Mouse (Mus musculus) heart, postnatal 0 days (tissue): Measurements from ENCODE around the gene Prdm5. TPM values are rescaled to one million over a fixed set of nuclear protein-coding genes. Genes with fewer than 3 reads are reported as not detected.

Experiments
- ATAC-seq: fragments of 200-750 bp; cut with Nextera tagmentation; 2 replicates; pipeline ENCODE4 v1.8.0; 2017; ENCODE audit warnings: low read depth, moderate number of reproducible peaks, moderate library complexity; ENCODE audit not compliant: insufficient read depth
- DNase-seq: peaks from one replicate; pipeline ENCODE4 v3.0.0-alpha.2; 2016; ENCODE audit warnings: low spot score
- H3K27ac ChIP-seq: fragments of 300-500 bp; sonication (generic); 2 replicates; pipeline ENCODE4 v1.5.1; 2014; ENCODE audit warnings: low read depth, mild to moderate bottlenecking
- H3K27me3 ChIP-seq: fragments of 300-500 bp; sonication (generic); 2 replicates; pipeline ENCODE4 v1.6.1; 2014; ENCODE audit warnings: low read length, mixed read lengths; ENCODE audit not compliant: control insufficient read depth, insufficient read depth
- H3K36me3 ChIP-seq: fragments of 300-500 bp; sonication (generic); replicated peaks from 2 replicates; pipeline ENCODE4 v1.6.1; 2014; ENCODE audit warnings: low read length, mixed read lengths; ENCODE audit not compliant: control insufficient read depth, insufficient read depth
- H3K4me1 ChIP-seq: fragments of 300-500 bp; sonication (generic); 2 replicates; pipeline ENCODE4 v1.6.1; 2014; ENCODE audit warnings: antibody characterized with exemption; ENCODE audit not compliant: control insufficient read depth, insufficient read depth
- H3K4me2 ChIP-seq: fragments of 300-500 bp; sonication (generic); 2 replicates; pipeline ENCODE4 v1.6.1; 2014; ENCODE audit warnings: low read depth, mild to moderate bottlenecking, low read length, moderate library complexity
- H3K4me3 ChIP-seq: fragments of 300-500 bp; sonication (generic); 2 replicates; pipeline ENCODE4 v1.5.1; 2014; ENCODE audit warnings: low read depth, low read length
- H3K9ac ChIP-seq: fragments of 300-500 bp; sonication (generic); replicated peaks from 2 replicates; pipeline ENCODE4 v1.6.1; 2014; ENCODE audit warnings: low read depth, low read length, mixed read lengths
- H3K9me3 ChIP-seq: fragments of 300-500 bp; sonication (generic); replicated peaks from 2 replicates; pipeline ENCODE4 v1.6.1; 2016; ENCODE audit warnings: low read length; ENCODE audit not compliant: control insufficient read depth
- CTCF ChIP-seq: IDR thresholded peaks from 2 replicates; pipeline ENCODE4 v1.5.1; 2016; ENCODE audit warnings: antibody characterized with exemption, control low read depth, low read depth
- EP300 ChIP-seq: IDR thresholded peaks from 2 replicates; pipeline ENCODE4 v1.6.1; 2016; ENCODE audit warnings: antibody characterized with exemption, low read depth
- WGBS: fragments of 180-500 bp; shearing (Covaris S2); extraction: QIAGEN DNeasy Blood & Tissue Kit; methylation state at CpG from one replicate; pipeline ENCODE4 v1.1.7; 2014; 5-methylcytosine and 5-hydroxymethylcytosine counted together
- polyA plus RNA-seq: library from polyadenylated mRNA; unstranded; fragments of >200 nt; fragmentation: Nextera tagmentation; extraction: Ambion mirVana; gene quantifications from 2 replicates; pipeline ENCODE4 v1.2.1, GENCODE M21; 2015
- total RNA-seq: library from RNA; depleted of rRNA; stranded (reverse); fragments of >200 nt; gene quantifications from 2 replicates; pipeline ENCODE4 v1.2.3, GENCODE M21; 2014; ENCODE audit warnings: low replicate concordance

Gene Prdm5
- total and polyA plus RNA-seq, 2 experiments from 2014 or later, result 12.5 to 14.3 TPM

- ATAC-seq (no peak), DNase-seq (no peak)
- no peak overlapping the region for H3K4me3 ChIP-seq
- no peaks in the 10 kb centered on the region for H3K4me1 ChIP-seq
- TF ChIP-seq EP300, result no peak
- no peak for TF ChIP-seq CTCF
- no peaks in the 10 kb centered on the region for H3K27me3 ChIP-seq
- H3K27ac ChIP-seq, result no peak overlapping the region
- H3K4me2 ChIP-seq, result no peak overlapping the region
- no peak overlapping the region for H3K9ac ChIP-seq
- 78% methylated on average over 1 of the region's 1 CpGs for WGBS
- peaks cover 23% of the 10 kb centered on the region for H3K36me3 ChIP-seq
- H3K9me3 ChIP-seq, result no peaks in the 10 kb centered on the region
Observed at GRCm38 (mm10) chr6:65932776-65933175, 154.0 kb downstream of the Prdm5 start.

- no peaks in the 10 kb centered on the region for H3K4me1 ChIP-seq
- H3K4me2 ChIP-seq, result no peak overlapping the region
- no peaks in the 10 kb centered on the region for H3K9me3 ChIP-seq
- H3K27ac ChIP-seq, result no peak overlapping the region
- 58% methylated on average over 4 of the region's 4 CpGs for whole genome bisulfite sequencing
- ATAC-seq (no peak), DNase-seq (no peak)
- H3K9ac ChIP-seq, result no peak overlapping the region
- H3K36me3 ChIP-seq, result peaks cover 23% of the 10 kb centered on the region
- TF ChIP-seq CTCF, result no peak
- TF ChIP-seq EP300, result no peak
- H3K27me3 ChIP-seq, result no peaks in the 10 kb centered on the region
- no peak overlapping the region for H3K4me3 ChIP-seq
Observed at GRCm38 (mm10) chr6:65933177-65933576, 154.4 kb downstream of the Prdm5 start.

GRCm38 (mm10) chr6:65935566-65936281, 156.9 kb downstream of the Prdm5 start:
- Histone ChIP-seq H3K27me3 (no peaks in the 10 kb centered on the region), H3K4me3 (no peak overlapping the region), H3K9me3 (no peaks in the 10 kb centered on the region), H3K27ac (no peak overlapping the region), H3K9ac (no peak overlapping the region), H3K36me3 (peaks cover 13% of the 10 kb centered on the region; the same call in 1 of the 2 replicates), H3K4me1 (no peaks in the 10 kb centered on the region), H3K4me2 (no peak overlapping the region)
- no peak for ATAC-seq
- TF ChIP-seq EP300 (no peak), CTCF (no peak)
- 78% methylated on average over 7 of the region's 7 CpGs for WGBS
- DNase-seq, result no peak

- no peak for TF ChIP-seq CTCF
- TF ChIP-seq EP300, result no peak
- Histone ChIP-seq H3K27me3 (no peaks in the 10 kb centered on the region), H3K9ac (no peak overlapping the region), H3K4me2 (no peak overlapping the region), H3K4me3 (no peak overlapping the region), H3K27ac (no peak overlapping the region), H3K9me3 (0 out of 2 replicates have a peak, but pooled peaks cover 3% of the 10 kb centered on the region), H3K4me1 (no peaks in the 10 kb centered on the region), H3K36me3 (no peaks in the 10 kb centered on the region)
- 92% methylated on average over 6 of the region's 6 CpGs for WGBS
- ATAC-seq, result no peak
- DNase-seq, result no peak
Observed at GRCm38 (mm10) chr6:65950492-65950891, 171.7 kb downstream of the Prdm5 start.

GRCm38 (mm10) chr6:65952309-65952708, 173.5 kb downstream of the Prdm5 start, which contains the start of gene 4930544G11Rik:
Gene 4930544G11Rik, plus strand, starts transcription at chr6:65952609.
- TF ChIP-seq EP300 (no peak), CTCF (no peak)
- ATAC-seq, result no peak
- Histone ChIP-seq H3K9ac (no peak within 1 kb of the TSS), H3K4me2 (no peak within 1 kb of the TSS), H3K4me1 (no peaks in the 10 kb centered on the region), H3K27me3 (no peaks in the 10 kb centered on the region), H3K36me3 (no peaks in the 10 kb centered on the region), H3K4me3 (no peak within 1 kb of the TSS), H3K27ac (no peak within 1 kb of the TSS), H3K9me3 (0 out of 2 replicates have a peak, but pooled peaks cover 3% of the 10 kb centered on the region)
- WGBS, result 90% methylated on average over 10 of the region's 10 CpGs
- no peak for DNase-seq
